Mouse (Mus musculus) liver, embryonic 14.5 days (tissue): Measurements from ENCODE around the gene Tbc1d22b.

Experiments
- CTCF ChIP-seq: IDR thresholded peaks from 2 replicates; pipeline ENCODE4 v1.5.1; 2016; ENCODE audit warnings: antibody characterized with exemption, low read depth, control low read depth
- EP300 ChIP-seq: IDR thresholded peaks from 2 replicates; pipeline ENCODE4 v1.6.1; 2016; ENCODE audit warnings: antibody characterized with exemption, low read depth

GRCm38 (mm10) chr17:29642219-29642618 lies 92.6 kb downstream of the Tbc1d22b start:
- TF ChIP-seq EP300 (no peak), CTCF (no peak)
